Mouse (Mus musculus): ENCODE measurements around the gene Cdh9.

The Cdh9 gene

DNA sequence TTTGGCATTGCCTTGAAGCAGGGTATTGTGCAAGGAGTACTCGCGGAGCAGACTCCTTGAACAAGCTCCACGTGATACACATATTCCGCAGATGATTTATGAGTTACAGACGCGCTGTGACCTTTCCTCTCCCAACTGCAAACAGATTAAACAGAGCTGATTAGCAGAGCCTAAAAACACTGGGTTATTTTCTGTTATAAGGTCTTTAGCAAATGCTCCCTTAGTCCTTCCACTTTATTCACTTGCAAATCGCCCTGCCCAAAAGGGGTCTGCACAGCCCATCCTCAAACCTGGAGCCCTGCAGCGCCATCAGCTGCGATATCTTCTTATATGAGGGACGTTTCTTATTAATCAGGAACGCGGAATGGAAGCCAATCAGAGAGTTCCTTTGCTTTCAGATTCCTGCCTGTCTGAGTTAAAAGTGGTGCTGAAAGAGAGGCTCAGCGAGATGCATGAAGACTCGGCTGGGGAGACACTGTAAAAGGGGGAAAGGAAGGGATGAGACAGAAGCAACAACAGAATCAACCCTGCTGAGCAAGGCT lies at the start of gene Cdh9:
TSS of gene Cdh9 (plus strand) at position 287 of the 542 bp plus-strand sequence.
- peak; percentile 20; the same call in 1 of the 2 replicates for ATAC-seq (ENCODE audit: insufficient number of reproducible peaks, low FRiP score, low TSS enrichment)

- ATAC-seq (ENCODE audit: insufficient number of reproducible peaks, low FRiP score, low TSS enrichment): no peak
These were observed 49.5 kb upstream of the Cdh9 start for GRCm38 (mm10) chr15:16679096-16679495.

DNA sequence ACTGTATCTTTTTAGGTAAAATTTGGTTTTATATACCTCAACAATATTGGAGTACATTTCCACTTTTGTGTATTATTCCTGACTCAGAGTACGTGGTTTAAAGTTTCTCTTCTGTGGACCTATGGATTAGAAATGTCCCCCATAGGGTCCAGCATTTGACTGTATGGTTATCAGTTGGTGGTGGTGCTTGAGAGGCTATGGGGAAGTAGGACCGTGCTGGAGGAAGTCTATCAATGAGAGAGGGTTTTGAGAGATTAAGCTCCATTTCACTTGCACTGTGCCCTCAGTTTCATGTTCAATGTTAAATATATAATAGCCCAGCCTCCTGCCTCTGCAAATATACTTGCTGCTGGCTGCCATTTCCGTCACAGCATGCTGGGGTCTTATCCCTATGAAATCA lies 28.7 kb upstream of the Cdh9 start:
- no peak for ATAC-seq (ENCODE audit: insufficient number of reproducible peaks, low FRiP score, low TSS enrichment)

- no peak for ATAC-seq (ENCODE audit: insufficient number of reproducible peaks, low FRiP score, low TSS enrichment)
These were observed 26.2 kb upstream of the Cdh9 start for GRCm38 (mm10) chr15:16702340-16702739.

- ATAC-seq (ENCODE audit: insufficient number of reproducible peaks, low FRiP score, low TSS enrichment): no peak
These were observed 10.5 kb downstream of the Cdh9 start for GRCm38 (mm10) chr15:16739088-16739487.

DNA sequence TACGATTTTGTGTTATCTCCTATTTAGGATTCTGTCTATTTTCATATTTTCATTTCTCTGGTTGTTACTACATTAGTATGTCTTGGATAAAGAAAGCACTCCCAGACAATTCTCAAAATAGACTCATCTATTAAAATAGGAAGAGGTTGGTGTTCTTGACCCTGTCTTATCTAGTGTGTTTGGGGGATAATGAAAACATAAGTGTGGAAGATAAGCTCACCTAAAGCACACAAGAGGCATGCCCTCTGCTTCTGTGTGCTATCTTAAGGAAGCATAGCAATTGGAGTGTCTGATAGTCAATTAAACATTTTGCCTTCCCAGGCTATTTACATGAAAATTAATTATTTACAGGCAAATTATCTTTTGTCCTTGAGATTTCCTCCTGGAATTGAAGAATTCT lies 18.1 kb downstream of the Cdh9 start:
- ATAC-seq (ENCODE audit: insufficient number of reproducible peaks, low FRiP score, low TSS enrichment): no peak

- no peak for ATAC-seq (ENCODE audit: insufficient number of reproducible peaks, low FRiP score, low TSS enrichment)
These were observed 34.7 kb downstream of the Cdh9 start for GRCm38 (mm10) chr15:16763252-16763651.

DNA sequence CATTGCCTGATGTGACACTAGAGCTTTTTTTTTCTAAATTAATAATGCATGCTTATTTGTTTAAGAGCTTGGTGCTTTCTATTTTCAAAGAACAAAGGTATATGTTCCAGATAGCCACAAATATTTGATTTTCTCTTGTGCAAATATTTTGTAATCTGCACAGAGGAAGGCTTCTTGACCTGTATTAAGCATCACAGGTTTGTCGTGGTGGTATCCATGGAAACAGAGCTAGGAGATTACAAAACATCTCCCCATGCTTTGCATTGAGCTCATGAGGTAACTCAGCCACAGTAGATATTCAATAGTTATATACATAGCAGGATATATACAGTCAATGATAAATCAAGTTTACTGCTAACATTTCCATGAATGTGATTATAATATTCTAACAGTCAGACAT lies 56.0 kb downstream of the Cdh9 start:
- no peak for ATAC-seq (ENCODE audit: insufficient number of reproducible peaks, low FRiP score, low TSS enrichment)

DNA sequence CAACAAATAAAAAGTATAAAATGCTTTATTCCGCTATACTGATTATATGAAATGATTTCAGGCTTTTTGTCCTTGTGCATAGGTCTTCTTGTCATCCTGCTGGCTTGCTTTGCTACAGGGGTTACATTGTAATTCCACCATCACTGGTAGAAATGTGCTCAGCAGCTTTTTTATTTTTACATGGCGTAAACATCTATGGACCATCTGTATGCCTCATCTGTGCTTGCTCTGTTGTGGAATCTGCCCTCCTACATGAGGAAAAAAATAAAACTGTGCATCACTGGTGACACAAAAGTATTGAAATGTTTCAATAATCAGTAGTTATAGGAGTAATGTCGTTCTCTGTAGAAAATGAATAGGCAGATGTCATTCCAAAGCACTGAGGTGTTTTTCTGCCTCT lies 64.3 kb downstream of the Cdh9 start:
- no peak for ATAC-seq (ENCODE audit: insufficient number of reproducible peaks, low FRiP score, low TSS enrichment)

DNA sequence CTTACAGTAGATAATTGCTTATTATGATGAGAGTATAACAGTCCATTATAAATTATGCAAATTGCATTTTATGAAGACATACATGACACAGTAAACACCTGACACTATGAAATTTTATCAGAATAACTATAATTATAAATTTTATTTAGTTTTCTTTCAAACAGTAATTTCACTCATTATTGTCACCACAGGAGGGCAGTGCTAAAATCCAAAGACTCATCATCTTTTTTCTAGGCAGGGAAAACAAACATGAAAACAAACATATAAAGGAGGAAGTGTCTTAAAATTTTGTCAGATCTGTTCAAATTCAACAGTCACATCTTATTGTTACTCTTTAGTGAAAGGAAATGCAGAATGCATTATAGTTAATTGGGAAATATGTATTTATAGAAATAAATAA lies 72.7 kb downstream of the Cdh9 start:
- no peak for ATAC-seq (ENCODE audit: insufficient number of reproducible peaks, low FRiP score, low TSS enrichment)

DNA sequence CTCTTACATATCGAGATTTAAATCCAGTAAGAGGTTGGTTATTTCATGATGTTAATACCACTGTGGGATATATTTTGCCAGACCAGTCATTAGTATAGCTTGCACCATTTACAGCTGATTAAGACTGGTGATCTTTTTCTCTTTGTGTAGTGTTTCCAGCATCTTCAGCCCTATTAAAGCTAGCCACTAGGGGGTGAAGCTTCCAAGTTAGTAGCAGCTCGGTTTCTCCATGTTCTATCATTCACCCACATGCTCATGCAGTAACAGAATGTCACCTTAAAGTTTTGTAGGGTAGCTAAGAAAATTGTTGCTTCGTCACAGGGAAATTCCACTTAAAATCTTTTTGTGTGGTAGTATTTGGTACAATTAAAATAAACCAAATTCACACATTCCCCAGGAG lies 82.2 kb downstream of the Cdh9 start:
- ATAC-seq (ENCODE audit: insufficient number of reproducible peaks, low FRiP score, low TSS enrichment): no peak

GRCm38 (mm10) chr15:16814035-16814434 lies 85.5 kb downstream of the Cdh9 start:
- ATAC-seq (ENCODE audit: insufficient number of reproducible peaks, low FRiP score, low TSS enrichment): no peak

GRCm38 (mm10) chr15:16834761-16835160 lies 106.2 kb downstream of the Cdh9 start:
- no peak for ATAC-seq (ENCODE audit: insufficient number of reproducible peaks, low FRiP score, low TSS enrichment)

DNA sequence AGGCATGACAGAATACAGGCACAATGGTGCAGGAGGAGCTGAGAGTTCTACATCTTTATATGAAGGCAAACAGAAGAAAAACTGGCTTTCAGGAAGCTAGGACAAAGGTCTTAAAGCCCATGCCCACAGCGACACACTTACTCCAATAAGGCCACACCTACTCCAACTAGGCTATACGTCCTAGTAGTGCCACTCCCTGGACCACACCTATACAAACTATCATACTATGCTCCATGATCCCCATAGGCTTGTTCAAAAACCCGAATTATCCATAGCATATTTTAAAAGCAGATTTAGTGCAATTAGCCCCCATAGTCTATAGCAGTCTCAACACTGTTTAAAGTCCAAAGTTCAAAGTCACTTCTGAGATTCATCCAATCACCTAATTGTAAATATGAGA lies 154.0 kb downstream of the Cdh9 start:
- no peak for ATAC-seq (ENCODE audit: insufficient number of reproducible peaks, low FRiP score, low TSS enrichment)

- no peak for ATAC-seq (ENCODE audit: insufficient number of reproducible peaks, low FRiP score, low TSS enrichment)
These were observed 168.1 kb downstream of the Cdh9 start for GRCm38 (mm10) chr15:16896674-16897073.

Data from cerebellum, adult (tissue).